Mouse (Mus musculus) erythroblast, embryonic 14.5 days (primary cell): ENCODE results near the gene Ptpn14.

Experiments used
- GATA1 ChIP-seq: IDR thresholded peaks from 2 replicates; pipeline ENCODE4 v1.6.1; 2012; ENCODE audit warnings: low read length, inconsistent platforms, mixed read lengths
- TAL1 ChIP-seq: IDR thresholded peaks from 3 replicates; pipeline ENCODE4 v1.6.1; 2012; ENCODE audit warnings: low read length, inconsistent platforms, mixed read lengths

- TF ChIP-seq GATA1 (no peak), TAL1 (no peak)
Measured at GRCm38 (mm10) chr1:189876162-189876561, 148.1 kb downstream of the Ptpn14 start.
